Mouse (Mus musculus): Measurements from ENCODE around the gene Dok5.

GRCm38 (mm10) chr2:170752191-170752850, 20.7 kb downstream of the Dok5 start:
- TF ChIP-seq CTCF (IDR thresholded peaks at IDR 0.05; ENCODE audit: low read depth), result no peak
- TF ChIP-seq EP300 (optimal IDR thresholded peaks at IDR 0.05), result no peak
